Mouse (Mus musculus) lung, embryonic 15.5 days (tissue): Measurements from ENCODE around the gene Selenoh. TPM values are rescaled to one million over a fixed set of nuclear protein-coding genes. Genes with fewer than 3 reads are reported as not detected.
"Not testable (repeated sequence)": the region's sequence is repeated elsewhere in the genome, so short reads cannot be mapped to it uniquely, and the experiment has no call there.

Experiments used
- ATAC-seq: fragments of 200-750 bp; cut with Nextera tagmentation; 2 replicates; pipeline ENCODE4 v1.8.0; 2017; ENCODE audit warnings: moderate number of reproducible peaks, borderline replicate concordance; ENCODE audit not compliant: low FRiP score, low TSS enrichment; ENCODE audit errors: extremely low read depth
- H3K27ac ChIP-seq: fragments of 300-500 bp; sonication (generic); 2 replicates; pipeline ENCODE4 v1.5.1; 2015; ENCODE audit warnings: moderate library complexity, mild to moderate bottlenecking, inconsistent platforms
- H3K27me3 ChIP-seq: fragments of 300-500 bp; sonication (generic); 2 replicates; pipeline ENCODE4 v1.6.1; 2015; ENCODE audit warnings: inconsistent platforms
- H3K36me3 ChIP-seq: fragments of 300-500 bp; sonication (generic); 2 replicates; pipeline ENCODE4 v1.6.1; 2015; ENCODE audit warnings: inconsistent platforms
- H3K4me1 ChIP-seq: fragments of 300-500 bp; sonication (generic); 2 replicates; pipeline ENCODE4 v1.6.1; 2015; ENCODE audit warnings: inconsistent platforms
- H3K4me2 ChIP-seq: fragments of 300-500 bp; sonication (generic); 2 replicates; pipeline ENCODE4 v1.6.1; 2015; ENCODE audit warnings: inconsistent platforms, mild to moderate bottlenecking, moderate library complexity
- H3K4me3 ChIP-seq: fragments of 300-500 bp; sonication (generic); 2 replicates; pipeline ENCODE4 v1.5.1; 2015; ENCODE audit warnings: mild to moderate bottlenecking, inconsistent platforms
- H3K9ac ChIP-seq: fragments of 300-500 bp; sonication (generic); 2 replicates; pipeline ENCODE4 v1.6.1; 2015; ENCODE audit warnings: inconsistent platforms
- H3K9me3 ChIP-seq: fragments of 300-500 bp; sonication (generic); 2 replicates; pipeline ENCODE4 v1.6.1; 2016; ENCODE audit warnings: inconsistent platforms
- WGBS: fragments of 180-500 bp; shearing (Covaris S2); methylation state at CpG from one replicate; pipeline ENCODE4 v1.1.7; 2015; 5-methylcytosine and 5-hydroxymethylcytosine counted together
- polyA plus RNA-seq: library from polyadenylated mRNA; unstranded; fragments of >200 nt; fragmentation: Nextera tagmentation; extraction: Ambion mirVana; gene quantifications from 2 replicates; pipeline ENCODE4 v1.2.1, GENCODE M21; 2015

Gene Selenoh
- polyA plus RNA-seq, 1 experiment from 2014 or later = 356 TPM

DNA sequence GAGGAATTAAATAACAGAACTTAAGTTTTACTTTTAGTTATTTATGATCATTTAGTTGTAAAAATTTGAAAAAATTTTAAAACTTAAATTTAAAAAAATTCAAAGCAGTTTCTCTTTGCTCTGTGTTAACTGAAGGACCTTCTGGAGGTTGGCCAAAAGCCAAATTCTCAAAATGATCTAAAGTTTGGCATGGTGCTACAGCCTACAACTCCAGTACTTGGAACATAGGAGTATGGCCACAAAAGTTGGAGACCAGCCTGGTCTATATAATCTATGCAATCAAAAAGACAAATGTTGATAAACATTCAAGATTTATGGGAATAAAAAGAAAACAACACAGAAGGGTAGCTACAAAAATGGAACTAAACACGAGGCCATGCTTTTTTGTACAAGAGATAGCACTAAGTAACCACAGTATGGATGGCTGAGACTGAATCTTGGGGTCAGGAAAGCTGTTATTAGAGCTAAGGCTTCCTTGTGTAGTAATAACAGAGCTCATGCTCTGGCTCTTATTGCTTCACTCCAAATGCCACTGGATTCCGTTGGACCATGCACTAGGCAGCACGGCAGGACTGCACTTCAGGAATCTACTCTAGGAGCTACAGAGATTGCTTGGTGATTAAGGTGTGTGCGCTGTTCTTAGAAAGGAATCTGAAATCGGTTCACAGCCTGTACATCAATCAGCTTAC is 24.6 kb upstream of the Selenoh start:
- H3K27me3 ChIP-seq = no peaks in the 10 kb centered on the region
- H3K4me1 ChIP-seq = no peaks in the 10 kb centered on the region
- no peaks in the 10 kb centered on the region for H3K9me3 ChIP-seq
- ATAC-seq = peak; percentile 85; the same call in 1 of the 2 replicates
- H3K9ac ChIP-seq = no peak overlapping the region
- no peak overlapping the region for H3K27ac ChIP-seq
- H3K36me3 ChIP-seq = peaks cover 55% of the 10 kb centered on the region
- 67% methylated on average over 5 of the region's 5 CpGs for WGBS
- no peak overlapping the region for H3K4me2 ChIP-seq
- no peak overlapping the region for H3K4me3 ChIP-seq

DNA sequence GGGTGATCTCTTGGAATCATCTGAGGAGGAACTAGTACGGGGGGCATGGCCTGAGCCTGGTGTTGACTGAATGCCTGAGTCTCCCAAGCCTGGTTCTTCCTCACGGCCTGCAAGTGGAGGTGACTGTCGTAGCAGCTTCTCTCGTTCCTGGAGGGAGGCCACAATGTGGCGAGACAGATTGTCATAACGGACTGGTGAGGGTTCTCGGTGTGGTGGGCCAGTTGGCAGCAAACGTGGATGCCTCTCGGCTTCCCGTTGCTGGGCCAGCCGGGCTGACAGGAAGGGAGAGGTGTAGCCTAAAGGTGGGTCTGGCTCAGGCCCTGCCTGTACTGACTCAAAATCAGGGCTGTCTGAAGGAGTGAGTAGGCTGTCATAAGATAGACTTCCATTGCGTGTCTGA is 19.5 kb upstream of the Selenoh start:
- WGBS = 81% methylated on average over 12 of the region's 12 CpGs
- no peak overlapping the region for H3K27ac ChIP-seq
- no peak overlapping the region for H3K4me3 ChIP-seq
- H3K4me1 ChIP-seq = no peaks in the 10 kb centered on the region
- no peak overlapping the region for H3K9ac ChIP-seq
- peaks cover 88% of the 10 kb centered on the region for H3K36me3 ChIP-seq
- H3K27me3 ChIP-seq = no peaks in the 10 kb centered on the region
- no peak overlapping the region for H3K4me2 ChIP-seq
- no peak for ATAC-seq
- H3K9me3 ChIP-seq = no peaks in the 10 kb centered on the region

DNA sequence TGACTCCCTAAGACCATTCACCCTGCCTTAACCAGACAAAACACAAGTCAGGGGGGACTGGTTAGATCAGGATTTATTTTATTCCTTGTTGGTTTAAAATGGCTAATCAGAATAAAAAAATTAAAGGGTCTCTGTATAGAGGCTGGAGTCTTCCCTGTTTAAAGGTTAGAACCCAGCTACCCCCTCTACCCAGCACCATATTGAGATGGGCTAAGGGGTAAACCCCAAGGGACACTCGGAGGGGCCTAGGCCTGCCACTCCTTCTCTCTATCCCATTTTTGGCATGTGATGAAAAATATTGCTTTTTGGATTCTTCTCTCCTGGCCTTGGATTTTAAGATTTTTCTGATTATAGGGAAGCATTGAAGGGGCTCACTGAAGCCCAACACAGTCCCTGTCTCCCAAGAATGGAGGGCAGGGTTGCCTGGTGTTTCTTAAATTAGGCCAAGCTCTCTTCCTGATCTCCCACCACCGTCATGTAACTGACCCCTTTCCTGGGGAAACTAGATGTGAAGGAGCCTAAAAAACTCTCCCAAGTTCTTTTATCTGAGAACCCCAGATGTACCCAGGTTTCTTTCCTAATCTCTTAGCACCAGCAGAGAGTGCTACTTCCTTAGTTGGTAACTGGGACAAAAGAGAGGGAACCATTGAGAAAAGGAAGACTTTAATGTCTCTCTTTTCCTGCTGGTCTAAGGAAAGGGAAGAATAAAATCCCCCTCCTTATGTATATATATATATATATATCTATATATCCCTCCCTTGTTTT is 17.7 kb upstream of the Selenoh start:
- Histone ChIP-seq H3K36me3 (peaks cover 80% of the 10 kb centered on the region), H3K27me3 (no peaks in the 10 kb centered on the region), H3K4me2 (no peak overlapping the region), H3K27ac (no peak overlapping the region), H3K9me3 (no peaks in the 10 kb centered on the region), H3K4me1 (no peaks in the 10 kb centered on the region), H3K4me3 (no peak overlapping the region), H3K9ac (no peak overlapping the region)
- no peak for ATAC-seq
- WGBS = 74% methylated on average over 2 of the region's 2 CpGs

- Histone ChIP-seq H3K4me3 (no peak overlapping the region), H3K4me1 (peaks cover 8% of the 10 kb centered on the region), H3K36me3 (peaks cover 34% of the 10 kb centered on the region), H3K9me3 (no peaks in the 10 kb centered on the region), H3K27ac (no peak overlapping the region), H3K27me3 (no peaks in the 10 kb centered on the region), H3K9ac (no peak overlapping the region), H3K4me2 (no peak overlapping the region)
- no peak for ATAC-seq
- 69% methylated on average over 6 of the region's 6 CpGs for WGBS
These were observed 12.1 kb upstream of the Selenoh start for GRCm38 (mm10) chr2:84682605-84683183.

- H3K4me2 ChIP-seq = peak within 1 kb of the TSS; percentile 73
- 8% methylated on average over 8 of the region's 8 CpGs for WGBS
- H3K9me3 ChIP-seq = no peaks in the 10 kb centered on the region
- peaks cover 17% of the 10 kb centered on the region for H3K4me1 ChIP-seq
- H3K9ac ChIP-seq = peak within 1 kb of the TSS; percentile 86
- peaks cover 23% of the 10 kb centered on the region for H3K36me3 ChIP-seq
- H3K27me3 ChIP-seq = no peaks in the 10 kb centered on the region
- peak within 1 kb of the TSS; percentile 98 for H3K4me3 ChIP-seq
- ATAC-seq = no peak
- peak within 1 kb of the TSS; percentile 82 for H3K27ac ChIP-seq
These were observed 8.4 kb upstream of the Selenoh start, which contains the start of gene Tmx2 for GRCm38 (mm10) chr2:84679016-84679415. TSS of gene Tmx2 (minus strand) at chr2:84679140.

DNA sequence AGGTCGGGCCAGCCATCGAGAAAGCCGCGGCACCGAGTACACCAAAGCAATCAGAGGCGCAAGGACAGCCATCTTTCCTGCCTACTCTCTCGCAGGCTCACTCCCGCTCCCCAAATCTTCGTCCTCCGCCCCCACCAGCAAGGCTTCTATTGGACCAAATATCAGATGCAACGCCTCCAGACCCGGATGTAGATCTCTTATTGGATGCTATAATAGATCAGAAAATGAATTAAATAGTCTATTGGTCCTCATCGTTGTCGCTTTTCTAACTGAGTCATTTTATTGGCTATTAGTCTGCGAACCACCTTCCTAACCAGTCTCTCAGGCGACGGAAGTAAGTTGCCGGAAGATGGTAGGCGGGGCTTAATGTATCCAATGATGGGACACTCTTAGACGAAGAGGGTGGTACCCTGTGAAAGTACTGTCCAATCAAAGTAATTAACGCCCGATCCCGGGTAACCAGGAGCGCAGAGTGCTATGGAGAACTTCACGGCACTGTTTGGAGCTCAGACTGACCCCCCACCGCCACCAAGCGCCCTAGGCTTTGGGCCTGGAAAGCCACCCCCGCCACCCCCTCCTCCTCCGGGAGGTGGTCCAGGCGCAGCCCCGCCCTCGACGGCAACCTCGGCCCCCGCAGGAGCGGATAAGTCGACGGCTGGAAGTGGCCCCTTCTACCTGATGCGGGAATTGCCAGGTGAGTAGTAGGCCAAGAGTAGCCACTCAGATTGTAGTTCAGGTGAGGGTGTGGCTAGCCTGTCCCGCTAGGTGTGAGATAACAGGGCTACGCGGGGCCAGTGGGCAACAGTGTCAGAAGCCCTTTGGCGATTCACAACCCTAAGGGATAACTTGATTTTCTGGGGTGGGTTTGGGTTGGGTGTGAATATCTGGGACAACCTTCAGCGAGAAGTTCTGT is 7.7 kb upstream of the Selenoh start, which contains the start of the genes Gm28635 and Med19:
TSS of gene Gm28635 (minus strand) at position 74 of the 913 bp plus-strand sequence.
TSS of gene Med19 (plus strand) at position 435 of the 913 bp plus-strand sequence.
- WGBS = under 1% methylated on average over 42 of the region's 44 CpGs
- H3K27me3 ChIP-seq = no peaks in the 10 kb centered on the region
- ATAC-seq = peak; percentile 99
- peak within 1 kb of the TSS; percentile 98 for H3K4me3 ChIP-seq
- H3K9ac ChIP-seq = peak within 1 kb of the TSS; percentile 86
- no peaks in the 10 kb centered on the region for H3K9me3 ChIP-seq
- peaks cover 29% of the 10 kb centered on the region for H3K36me3 ChIP-seq
- H3K27ac ChIP-seq = peak within 1 kb of the TSS; percentile 82
- H3K4me2 ChIP-seq = peak within 1 kb of the TSS; percentile 73
- peaks cover 17% of the 10 kb centered on the region for H3K4me1 ChIP-seq

DNA sequence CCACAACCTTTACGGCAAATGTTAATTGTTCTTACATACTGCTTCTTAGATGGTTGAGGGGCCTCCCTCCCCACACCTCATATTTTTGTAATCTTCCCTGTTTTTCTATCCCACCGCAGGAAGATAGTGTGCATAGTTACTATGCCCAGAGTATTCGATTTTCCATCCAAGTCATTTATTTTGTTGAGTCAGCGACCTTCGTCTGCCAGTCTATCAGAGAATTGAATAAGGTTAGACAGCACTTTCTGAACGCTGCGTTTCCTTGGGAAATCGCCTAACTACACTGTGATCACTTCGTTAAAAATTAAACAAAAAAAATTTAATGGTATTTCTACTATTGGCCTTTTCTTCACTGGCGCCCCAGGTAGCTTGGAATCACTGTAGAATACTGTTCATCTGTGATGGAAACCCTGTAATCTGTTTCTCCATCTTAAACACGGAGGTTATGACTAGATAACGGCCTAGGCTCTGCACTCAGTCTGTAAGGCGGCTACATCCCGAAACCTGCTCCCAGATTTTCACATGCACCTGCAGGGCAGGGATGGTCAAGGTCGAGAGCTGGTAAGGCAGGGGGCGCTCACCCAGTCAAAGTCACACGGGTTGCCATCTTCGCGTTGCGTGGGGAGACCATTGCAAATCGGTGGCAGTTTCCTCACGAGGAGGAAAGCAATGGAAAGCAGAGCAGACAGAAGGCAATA is 6.8 kb upstream of the Selenoh start:
- peak overlapping the region; percentile 67 for H3K4me2 ChIP-seq
- peak overlapping the region; percentile 98 for H3K4me3 ChIP-seq
- H3K36me3 ChIP-seq = peaks cover 37% of the 10 kb centered on the region
- 8% methylated on average over 22 of the region's 22 CpGs for WGBS
- H3K9ac ChIP-seq = peak overlapping the region; percentile 53
- ATAC-seq = peak; percentile 63
- no peaks in the 10 kb centered on the region for H3K27me3 ChIP-seq
- H3K4me1 ChIP-seq = peaks cover 17% of the 10 kb centered on the region
- peak overlapping the region; percentile 60 for H3K27ac ChIP-seq
- no peaks in the 10 kb centered on the region for H3K9me3 ChIP-seq

DNA sequence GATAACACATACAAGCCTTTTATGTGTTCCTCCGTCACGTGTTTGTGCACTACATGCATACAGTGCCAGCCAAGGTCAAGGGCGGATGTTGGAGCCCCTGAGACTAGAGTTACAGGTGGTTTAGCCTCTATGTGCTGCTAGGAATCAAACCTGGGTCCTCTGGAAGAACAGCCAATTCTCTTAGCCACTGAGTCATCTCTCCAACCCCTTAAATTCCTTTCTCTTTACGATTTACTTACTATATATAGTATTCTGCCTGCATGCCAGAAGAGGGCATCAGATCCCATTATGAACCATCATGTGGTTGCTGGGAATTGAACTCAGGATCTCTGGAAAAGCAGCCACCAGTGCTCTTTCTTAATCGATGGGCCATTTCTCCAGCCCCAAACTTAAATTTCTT is 965 bp upstream of the Selenoh start:
- not testable (repeated sequence) for H3K27ac ChIP-seq, H3K9me3 ChIP-seq, H3K27me3 ChIP-seq, ATAC-seq, H3K9ac ChIP-seq
- Histone ChIP-seq H3K4me3 (peak overlapping the region; percentile 97; the same call in 1 of the 2 replicates), H3K4me1 (peaks cover 16% of the 10 kb centered on the region), H3K4me2 (peak overlapping the region; percentile 73), H3K36me3 (peaks cover 43% of the 10 kb centered on the region)
- WGBS = 59% methylated on average over 4 of the region's 5 CpGs

GRCm38 (mm10) chr2:84669828-84670568 is 572 bp downstream of the Selenoh start:
- 1% methylated on average over 39 of the region's 39 CpGs for WGBS
- Histone ChIP-seq H3K4me3 (peak overlapping the region; percentile 97), H3K9ac (peak overlapping the region; percentile 99), H3K27ac (peak overlapping the region; percentile 96), H3K9me3 (no peaks in the 10 kb centered on the region), H3K4me2 (peak overlapping the region; percentile 73), H3K27me3 (no peaks in the 10 kb centered on the region), H3K36me3 (peaks cover 33% of the 10 kb centered on the region), H3K4me1 (peaks cover 15% of the 10 kb centered on the region)
- ATAC-seq = peak; percentile 73

DNA sequence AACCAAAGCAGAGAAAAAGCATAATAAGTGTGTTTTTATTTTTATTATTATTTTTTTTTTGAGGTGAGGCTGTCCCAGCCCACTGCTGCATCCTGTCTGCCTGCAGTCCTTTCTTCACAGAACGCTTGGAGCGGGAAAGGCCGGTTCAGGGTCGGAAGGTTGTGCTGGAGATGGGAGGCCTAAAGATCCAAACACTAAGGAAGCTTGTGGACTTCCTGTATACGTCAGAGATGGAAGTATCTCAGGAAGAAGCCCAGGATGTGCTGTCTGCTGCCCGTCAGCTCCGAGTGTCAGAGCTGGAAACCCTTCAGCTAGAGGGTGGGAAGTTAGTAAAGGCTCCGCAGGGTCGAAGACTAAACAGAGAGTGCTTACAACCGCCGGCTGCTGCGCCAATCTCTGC is 4.5 kb downstream of the Selenoh start:
- H3K27ac ChIP-seq = peak overlapping the region; percentile 33
- 35% methylated on average over 12 of the region's 12 CpGs for WGBS
- peaks cover 13% of the 10 kb centered on the region for H3K4me1 ChIP-seq
- H3K9ac ChIP-seq = no peak overlapping the region
- no peak overlapping the region for H3K4me2 ChIP-seq
- no peak overlapping the region for H3K4me3 ChIP-seq
- peaks cover 9% of the 10 kb centered on the region for H3K36me3 ChIP-seq
- no peaks in the 10 kb centered on the region for H3K9me3 ChIP-seq
- no peak for ATAC-seq
- no peaks in the 10 kb centered on the region for H3K27me3 ChIP-seq
